Mouse (Mus musculus) lung, postnatal 0 days (tissue): Measurements from ENCODE around the gene Gm10974. TPM values are rescaled to one million over a fixed set of nuclear protein-coding genes. Genes with fewer than 3 reads are reported as not detected.

Experiments
- ATAC-seq: fragments of 200-750 bp; cut with Nextera tagmentation; 2 replicates; pipeline ENCODE4 v1.8.0; 2017; ENCODE audit warnings: moderate library complexity
- DNase-seq: peaks from one replicate; pipeline ENCODE4 v3.0.0-alpha.2; 2016; ENCODE audit warnings: low spot score
- H3K27ac ChIP-seq: fragments of 300-500 bp; sonication (generic); 2 replicates; pipeline ENCODE4 v1.5.1; 2014; ENCODE audit warnings: antibody characterized with exemption, mild to moderate bottlenecking, low read length, mixed read lengths
- H3K27me3 ChIP-seq: fragments of 300-500 bp; sonication (generic); replicated peaks from 2 replicates; pipeline ENCODE4 v1.6.1; 2014; ENCODE audit warnings: low read length, mixed read lengths; ENCODE audit not compliant: insufficient read depth
- H3K36me3 ChIP-seq: fragments of 300-500 bp; sonication (generic); 2 replicates; pipeline ENCODE4 v1.6.1; 2014; ENCODE audit warnings: low read length, mixed read lengths; ENCODE audit not compliant: insufficient read depth
- H3K4me1 ChIP-seq: fragments of 300-500 bp; sonication (generic); 2 replicates; pipeline ENCODE4 v1.6.1; 2014; ENCODE audit warnings: antibody characterized with exemption, low read depth, low read length, mixed read lengths; ENCODE audit not compliant: insufficient read depth
- H3K4me2 ChIP-seq: fragments of 300-500 bp; sonication (generic); replicated peaks from 2 replicates; pipeline ENCODE4 v1.6.1; 2014; ENCODE audit warnings: low read depth, mild to moderate bottlenecking, low read length, moderate library complexity, mixed read lengths
- H3K4me3 ChIP-seq: fragments of 300-500 bp; sonication (generic); 2 replicates; pipeline ENCODE4 v1.5.1; 2014; ENCODE audit warnings: low read depth, low read length
- H3K9ac ChIP-seq: fragments of 300-500 bp; sonication (generic); replicated peaks from 2 replicates; pipeline ENCODE4 v1.6.1; 2014; ENCODE audit warnings: low read depth, mild to moderate bottlenecking
- H3K9me3 ChIP-seq: fragments of 300-500 bp; sonication (generic); 2 replicates; pipeline ENCODE4 v1.6.1; 2016; ENCODE audit warnings: low read length, mixed read lengths
- CTCF ChIP-seq: IDR thresholded peaks from 2 replicates; pipeline ENCODE4 v1.5.1; 2016; ENCODE audit warnings: antibody characterized with exemption, mild to moderate bottlenecking
- EP300 ChIP-seq: IDR thresholded peaks from 2 replicates; pipeline ENCODE4 v1.6.1; 2016; ENCODE audit warnings: antibody characterized with exemption, mild to moderate bottlenecking, control low read depth
- WGBS: fragments of 180-500 bp; shearing (Covaris S2); extraction: QIAGEN DNeasy Blood & Tissue Kit; methylation state at CpG from one replicate; pipeline ENCODE4 v1.1.7; 2014; 5-methylcytosine and 5-hydroxymethylcytosine counted together
- polyA plus RNA-seq: library from polyadenylated mRNA; unstranded; fragments of >200 nt; fragmentation: Nextera tagmentation; extraction: Ambion mirVana; gene quantifications from 2 replicates; pipeline ENCODE4 v1.2.1, GENCODE M21; 2015

Gene Gm10974
- polyA plus RNA-seq, 1 experiment from 2014 or later: not detected

DNA sequence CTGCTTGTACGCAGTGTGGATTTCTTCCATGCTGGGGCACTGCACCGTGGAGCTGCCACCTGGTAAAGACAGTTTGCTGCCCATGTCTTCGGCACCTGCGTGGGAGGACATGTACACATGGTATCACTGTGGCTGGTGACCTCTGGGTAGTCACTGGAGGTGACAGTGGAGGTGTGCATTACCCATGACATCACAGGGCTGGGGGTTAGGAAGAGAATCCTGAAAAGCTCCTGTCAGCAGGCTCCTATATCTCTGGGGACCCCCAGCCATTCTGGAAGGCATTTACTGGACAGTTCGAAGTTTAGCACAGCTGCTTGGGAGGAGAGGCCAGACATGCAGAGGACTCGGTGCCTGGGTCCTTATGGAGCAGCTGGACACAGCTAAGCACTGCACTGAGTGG lies 22.9 kb upstream of the Gm10974 start:
- Histone ChIP-seq H3K4me1 (peaks cover 7% of the 10 kb centered on the region; the same call in 1 of the 2 replicates), H3K4me3 (no peak overlapping the region), H3K27me3 (no peaks in the 10 kb centered on the region), H3K9ac (no peak overlapping the region), H3K9me3 (no peaks in the 10 kb centered on the region), H3K36me3 (no peaks in the 10 kb centered on the region), H3K4me2 (no peak overlapping the region), H3K27ac (no peak overlapping the region)
- ATAC-seq: no peak
- TF ChIP-seq CTCF: no peak
- no peak for TF ChIP-seq EP300
- 76% methylated on average over 6 of the region's 6 CpGs for WGBS
- no peak for DNase-seq

DNA sequence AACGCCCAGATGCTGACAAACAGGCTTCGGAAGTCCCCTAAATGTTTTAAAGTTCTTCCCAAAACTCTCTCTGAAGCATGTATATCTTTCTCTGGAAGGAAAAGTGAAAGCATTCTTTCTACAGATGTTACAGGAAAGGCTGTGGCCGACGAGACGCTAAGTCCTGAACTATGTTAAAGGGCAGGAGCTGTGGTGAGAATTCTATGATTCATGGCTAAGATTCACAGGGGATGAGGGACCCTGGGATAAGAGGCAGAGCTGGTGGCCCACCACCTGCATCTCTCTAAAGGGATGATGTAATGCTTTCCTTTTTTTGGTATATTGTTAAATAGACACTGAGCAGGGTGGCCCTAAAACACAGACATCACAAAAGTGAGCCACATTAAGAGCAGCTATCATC lies 22.4 kb upstream of the Gm10974 start:
- no peak overlapping the region for H3K4me3 ChIP-seq
- no peaks in the 10 kb centered on the region for H3K27me3 ChIP-seq
- TF ChIP-seq EP300 (no peak), CTCF (no peak)
- H3K9ac ChIP-seq: no peak overlapping the region
- H3K9me3 ChIP-seq: no peaks in the 10 kb centered on the region
- 72% methylated on average over 5 of the region's 5 CpGs for WGBS
- DNase-seq (no peak), ATAC-seq (no peak)
- no peak overlapping the region for H3K4me2 ChIP-seq
- no peaks in the 10 kb centered on the region for H3K36me3 ChIP-seq
- H3K4me1 ChIP-seq: peaks cover 7% of the 10 kb centered on the region; the same call in 1 of the 2 replicates
- no peak overlapping the region for H3K27ac ChIP-seq

DNA sequence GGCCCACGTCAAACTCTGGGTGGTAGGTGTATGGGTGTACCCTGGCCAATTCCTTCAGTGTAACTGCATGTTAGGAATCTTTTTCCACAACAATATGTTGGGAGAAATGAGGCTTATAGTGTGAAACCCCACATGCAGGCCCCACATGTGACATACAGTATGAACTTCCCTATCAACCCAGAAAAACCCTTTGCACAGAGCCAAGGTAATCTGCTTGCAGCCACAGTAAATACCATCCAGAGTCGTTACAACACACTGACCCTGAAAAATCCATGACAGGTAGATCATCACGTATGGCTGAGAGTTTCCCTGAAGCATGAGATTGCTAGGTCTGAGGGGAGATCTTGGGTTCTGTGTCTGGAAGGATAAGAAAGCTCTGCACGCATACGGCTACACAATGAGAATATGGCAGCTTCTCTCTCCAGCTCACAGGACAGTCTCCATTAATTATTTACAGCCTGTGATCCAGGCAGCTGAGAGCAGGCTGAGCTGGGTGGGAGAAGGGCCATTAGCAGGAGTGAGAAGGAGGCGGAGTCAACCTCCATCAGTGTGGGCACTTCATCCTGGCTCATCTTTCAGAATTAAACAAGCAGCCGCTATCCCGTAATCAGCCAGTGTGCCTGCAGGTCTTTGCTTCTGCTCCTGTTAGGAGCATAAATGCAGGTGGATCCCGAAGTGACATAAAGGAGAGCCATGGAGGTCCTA lies 18.6 kb upstream of the Gm10974 start:
- no peak overlapping the region for H3K27ac ChIP-seq
- DNase-seq: no peak
- H3K9ac ChIP-seq: no peak overlapping the region
- 53% methylated on average over 9 of the region's 9 CpGs for WGBS
- no peaks in the 10 kb centered on the region for H3K9me3 ChIP-seq
- no peaks in the 10 kb centered on the region for H3K36me3 ChIP-seq
- no peaks in the 10 kb centered on the region for H3K27me3 ChIP-seq
- TF ChIP-seq EP300 (no peak), CTCF (no peak)
- no peak overlapping the region for H3K4me2 ChIP-seq
- no peak overlapping the region for H3K4me3 ChIP-seq
- ATAC-seq: no peak
- H3K4me1 ChIP-seq: no peaks in the 10 kb centered on the region

DNA sequence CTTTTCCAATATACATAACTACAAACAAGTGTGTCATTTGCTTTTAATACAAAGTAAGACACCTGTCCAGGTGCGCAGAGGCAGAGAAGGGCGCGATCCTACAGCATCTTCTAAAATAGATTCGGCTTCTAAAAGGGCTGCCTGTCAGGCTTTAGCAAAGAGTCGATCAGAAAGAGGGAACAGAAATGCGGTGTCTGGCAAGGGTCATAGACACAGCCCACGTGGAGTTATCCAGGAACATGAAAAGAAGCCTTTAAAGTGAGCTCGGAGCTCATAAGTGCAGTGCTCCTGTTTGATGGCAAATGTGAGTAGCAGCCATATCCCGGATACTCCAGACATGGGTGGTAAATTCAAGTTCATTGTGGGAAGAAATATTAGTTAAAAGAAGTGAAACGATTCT lies 17.1 kb upstream of the Gm10974 start:
- Histone ChIP-seq H3K27ac (no peak overlapping the region), H3K9ac (no peak overlapping the region), H3K4me3 (no peak overlapping the region), H3K4me1 (no peaks in the 10 kb centered on the region), H3K27me3 (no peaks in the 10 kb centered on the region), H3K4me2 (no peak overlapping the region), H3K9me3 (no peaks in the 10 kb centered on the region), H3K36me3 (no peaks in the 10 kb centered on the region)
- TF ChIP-seq EP300 (no peak), CTCF (no peak)
- ATAC-seq (no peak), DNase-seq (no peak)
- whole genome bisulfite sequencing: 78% methylated on average over 10 of the region's 10 CpGs

DNA sequence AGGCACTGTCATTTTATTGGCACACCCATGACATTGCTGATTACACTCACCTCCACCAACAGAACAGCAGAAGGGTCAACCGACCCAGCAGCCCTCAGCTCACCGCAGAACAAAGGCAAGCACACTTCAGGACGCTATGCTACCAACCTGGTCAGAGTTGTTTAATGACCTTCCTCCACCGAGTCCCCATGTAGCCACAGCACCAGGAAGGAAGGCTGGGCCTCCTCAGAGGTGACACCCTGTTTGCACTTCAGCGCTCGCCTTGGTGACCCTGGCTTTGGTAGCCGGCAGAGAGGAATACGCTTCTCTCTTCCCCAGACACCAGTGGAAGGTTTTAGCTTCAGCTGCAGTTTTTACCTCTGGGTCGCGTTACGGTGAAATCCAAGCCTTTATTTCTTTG lies 16.0 kb upstream of the Gm10974 start:
- H3K27me3 ChIP-seq: no peaks in the 10 kb centered on the region
- H3K36me3 ChIP-seq: no peaks in the 10 kb centered on the region
- TF ChIP-seq EP300: no peak
- TF ChIP-seq CTCF: no peak
- no peak overlapping the region for H3K27ac ChIP-seq
- H3K4me1 ChIP-seq: no peaks in the 10 kb centered on the region
- 47% methylated on average over 11 of the region's 11 CpGs for WGBS
- H3K4me2 ChIP-seq: no peak overlapping the region
- DNase-seq (no peak), ATAC-seq (peak; percentile 47; the same call in 1 of the 2 replicates)
- H3K4me3 ChIP-seq: no peak overlapping the region
- no peaks in the 10 kb centered on the region for H3K9me3 ChIP-seq
- no peak overlapping the region for H3K9ac ChIP-seq

DNA sequence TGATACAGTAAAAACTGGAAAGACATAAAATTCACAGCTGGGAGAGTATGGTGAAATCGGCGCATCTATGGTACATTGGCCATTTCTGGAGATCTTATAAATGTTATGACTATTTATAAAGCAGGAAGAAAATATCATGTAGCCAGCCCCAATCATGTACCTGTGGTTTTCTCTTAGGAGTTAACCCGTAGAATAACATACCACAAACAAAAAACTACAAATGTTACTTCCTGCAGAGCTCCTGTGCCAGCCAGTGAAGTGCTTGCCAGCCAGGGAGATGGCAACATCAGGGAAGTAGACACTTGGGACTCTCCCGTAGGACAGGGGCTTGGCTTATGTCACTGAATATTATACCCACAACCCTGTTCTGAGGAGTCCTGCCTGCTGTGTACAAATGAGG lies 14.6 kb upstream of the Gm10974 start:
- H3K4me2 ChIP-seq: no peak overlapping the region
- no peak overlapping the region for H3K9ac ChIP-seq
- no peaks in the 10 kb centered on the region for H3K9me3 ChIP-seq
- no peaks in the 10 kb centered on the region for H3K36me3 ChIP-seq
- DNase-seq (no peak), ATAC-seq (no peak)
- no peaks in the 10 kb centered on the region for H3K4me1 ChIP-seq
- no peaks in the 10 kb centered on the region for H3K27me3 ChIP-seq
- no peak overlapping the region for H3K4me3 ChIP-seq
- TF ChIP-seq CTCF (no peak), EP300 (no peak)
- H3K27ac ChIP-seq: no peak overlapping the region
- WGBS: 67% methylated on average over 4 of the region's 4 CpGs
